Mouse (Mus musculus): Measurements from ENCODE around the gene Car7. TPM values are rescaled to one million over a fixed set of nuclear protein-coding genes. Genes with fewer than 3 reads are reported as not detected.

The Car7 gene
- polyA plus RNA-seq (2014; fragmentation: Nextera tagmentation; extraction: Ambion mirVana) = 1.2 and 1.4 TPM in 2 replicates

GRCm38 (mm10) chr8:104533971-104534778 is at the start of gene Car7, which contains the start of gene Nae1:
Gene Car7 (plus strand): TSS chr8:104534689.
Gene Nae1 (minus strand): TSS chr8:104534637.
- Histone ChIP-seq H3K9ac (ENCODE audit: low read length) (peak within 1 kb of the TSS; percentile 95), H3K4me2 (ENCODE audit: low read depth) (peak within 1 kb of the TSS; percentile 59), H3K4me3 (ENCODE audit: low read depth, low read length) (peak within 1 kb of the TSS; percentile 88), H3K36me3 (ENCODE audit: control insufficient read depth, insufficient read depth, low read length) (no peaks in the 10 kb centered on the region), H3K9me3 (ENCODE audit: control insufficient read depth, low read length) (no peaks in the 10 kb centered on the region), H3K27me3 (ENCODE audit: control insufficient read depth, insufficient read depth, low read length) (no peaks in the 10 kb centered on the region; the same call in 1 of the 2 replicates), H3K27ac (ENCODE audit: low read depth, low read length) (peak within 1 kb of the TSS; percentile 70), H3K4me1 (ENCODE audit: control insufficient read depth, insufficient read depth, low read length) (peaks cover 9% of the 10 kb centered on the region)
- under 1% methylated on average over 69 of the region's 70 CpGs for WGBS
- DNase-seq (ENCODE audit: low spot score) (peak; percentile 97), ATAC-seq (ENCODE audit: insufficient read depth, low FRiP score, low TSS enrichment) (peak; percentile 96)

DNA sequence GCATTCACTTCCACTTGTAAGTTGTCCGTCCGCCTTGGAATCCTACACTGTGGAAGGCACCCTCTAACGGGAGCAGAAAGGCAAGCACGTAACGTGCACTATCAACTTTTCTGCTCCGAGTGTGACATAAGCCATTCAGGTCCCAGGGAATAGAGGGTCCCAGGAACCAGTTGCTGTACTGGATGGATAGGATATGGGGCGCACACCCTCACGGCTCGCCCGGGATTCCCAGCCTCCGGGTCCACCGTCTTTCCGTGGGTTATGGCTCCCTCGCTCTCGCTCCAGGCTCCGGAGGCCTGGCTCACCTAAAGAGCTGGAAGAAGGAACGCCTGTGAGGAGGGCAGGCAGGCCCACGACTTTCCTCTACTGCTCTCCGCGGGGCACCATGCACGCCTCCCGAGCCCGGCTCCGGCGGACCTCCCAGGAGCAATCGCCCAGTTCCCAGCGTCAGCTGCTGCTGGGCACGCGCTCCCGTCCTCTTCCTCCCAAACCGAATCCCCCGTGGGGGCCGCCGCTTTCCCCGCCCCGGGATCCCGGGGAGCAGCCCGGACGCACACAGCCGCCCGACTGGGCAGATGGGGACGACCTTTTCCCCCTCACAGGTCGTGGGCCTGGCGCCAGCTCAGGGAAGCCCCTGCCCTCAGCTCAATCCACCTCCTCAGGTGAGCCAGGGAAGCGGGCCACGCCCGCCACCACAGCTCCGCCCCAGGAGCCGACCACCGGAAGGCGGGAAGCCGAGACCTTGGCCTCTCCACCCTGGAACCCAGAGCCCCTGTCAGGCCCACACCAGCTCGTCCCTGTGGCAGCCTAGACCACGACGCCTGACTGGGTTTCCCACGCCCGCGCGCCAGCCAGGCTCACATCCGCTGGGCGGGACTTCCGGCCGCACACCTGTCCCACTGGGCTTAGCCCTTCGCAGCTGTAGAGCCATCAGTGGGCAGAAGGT is 25.2 kb upstream of the Car7 start, which contains the start of gene Terb1:
TSS of gene Terb1 (minus strand) at position 850 of the 946 bp plus-strand sequence.
- Histone ChIP-seq H3K27ac (ENCODE audit: low read depth, low read length) (no peak within 1 kb of the TSS), H3K9me3 (ENCODE audit: control insufficient read depth, low read length) (no peaks in the 10 kb centered on the region), H3K4me3 (ENCODE audit: low read depth, low read length) (peak within 1 kb of the TSS; percentile 48), H3K27me3 (ENCODE audit: control insufficient read depth, insufficient read depth, low read length) (no peaks in the 10 kb centered on the region), H3K9ac (ENCODE audit: low read length) (peak within 1 kb of the TSS; percentile 54), H3K4me2 (ENCODE audit: low read depth) (peak within 1 kb of the TSS; percentile 90), H3K36me3 (ENCODE audit: control insufficient read depth, insufficient read depth, low read length) (peaks cover 2% of the 10 kb centered on the region; the same call in 1 of the 2 replicates), H3K4me1 (ENCODE audit: control insufficient read depth, insufficient read depth, low read length) (peaks cover 3% of the 10 kb centered on the region; the same call in 1 of the 2 replicates)
- ATAC-seq (ENCODE audit: insufficient read depth, low FRiP score, low TSS enrichment) (peak; percentile 79), DNase-seq (ENCODE audit: low spot score) (peak; percentile 43)
- 3% methylated on average over 60 of the region's 64 CpGs for WGBS

DNA sequence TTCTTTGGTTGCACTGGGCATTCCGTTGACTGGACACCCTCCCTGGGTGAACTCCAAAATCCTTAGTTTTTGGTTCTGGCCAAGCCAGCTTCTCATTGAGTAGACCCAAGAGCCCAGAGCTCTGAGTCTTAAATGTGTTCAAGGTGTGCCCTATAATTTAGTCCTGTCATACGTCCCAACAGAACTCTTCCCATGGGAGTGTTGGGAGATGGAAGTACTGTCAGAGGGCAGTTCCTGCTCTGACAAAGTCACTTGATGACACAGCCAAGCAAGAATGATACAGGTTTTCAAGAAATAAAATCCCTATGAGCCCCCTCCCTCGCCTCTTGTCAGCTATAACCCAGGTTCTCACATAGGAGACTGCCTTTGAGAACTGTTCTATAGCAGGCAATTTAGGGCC is 24.4 kb upstream of the Car7 start:
- 0 out of 2 replicates have a peak, but pooled peaks have one; percentile 15 for ATAC-seq (ENCODE audit: insufficient read depth, low FRiP score, low TSS enrichment)

GRCm38 (mm10) chr8:104517872-104518271 is 16.6 kb upstream of the Car7 start:
- Histone ChIP-seq H3K36me3 (ENCODE audit: control insufficient read depth, insufficient read depth, low read length) (peaks cover 7% of the 10 kb centered on the region; the same call in 1 of the 2 replicates), H3K27ac (ENCODE audit: low read depth, low read length) (no peak overlapping the region), H3K4me1 (ENCODE audit: control insufficient read depth, insufficient read depth, low read length) (no peaks in the 10 kb centered on the region), H3K4me2 (ENCODE audit: low read depth) (no peak overlapping the region), H3K9me3 (ENCODE audit: control insufficient read depth, low read length) (no peaks in the 10 kb centered on the region), H3K27me3 (ENCODE audit: control insufficient read depth, insufficient read depth, low read length) (no peaks in the 10 kb centered on the region), H3K4me3 (ENCODE audit: low read depth, low read length) (no peak overlapping the region), H3K9ac (ENCODE audit: low read length) (no peak overlapping the region)
- WGBS = 84% methylated on average over 5 of the region's 5 CpGs
- DNase-seq (ENCODE audit: low spot score) (no peak), ATAC-seq (ENCODE audit: insufficient read depth, low FRiP score, low TSS enrichment) (no peak)

More for the DNA sequence above, 24.4 kb upstream of the Car7 start:
- Histone ChIP-seq H3K9ac (ENCODE audit: low read length) (no peak overlapping the region), H3K36me3 (ENCODE audit: control insufficient read depth, insufficient read depth, low read length) (peaks cover 2% of the 10 kb centered on the region; the same call in 1 of the 2 replicates), H3K27ac (ENCODE audit: low read depth, low read length) (no peak overlapping the region), H3K27me3 (ENCODE audit: control insufficient read depth, insufficient read depth, low read length) (no peaks in the 10 kb centered on the region), H3K9me3 (ENCODE audit: control insufficient read depth, low read length) (no peaks in the 10 kb centered on the region), H3K4me3 (ENCODE audit: low read depth, low read length) (no peak overlapping the region), H3K4me2 (ENCODE audit: low read depth) (peak overlapping the region; percentile 90; the same call in 1 of the 2 replicates), H3K4me1 (ENCODE audit: control insufficient read depth, insufficient read depth, low read length) (peaks cover 3% of the 10 kb centered on the region; the same call in 1 of the 2 replicates)
- WGBS = 73% methylated on average over 3 of the region's 3 CpGs
- DNase-seq (ENCODE audit: low spot score) = no peak

- H3K9me3 ChIP-seq (ENCODE audit: control insufficient read depth, low read length) = no peaks in the 10 kb centered on the region
- H3K27ac ChIP-seq (ENCODE audit: low read depth, low read length) = no peak overlapping the region
- peaks cover 2% of the 10 kb centered on the region; the same call in 1 of the 2 replicates for H3K36me3 ChIP-seq (ENCODE audit: control insufficient read depth, insufficient read depth, low read length)
- ATAC-seq (ENCODE audit: insufficient read depth, low FRiP score, low TSS enrichment) (no peak), DNase-seq (ENCODE audit: low spot score) (no peak)
- no peak overlapping the region for H3K9ac ChIP-seq (ENCODE audit: low read length)
- H3K27me3 ChIP-seq (ENCODE audit: control insufficient read depth, insufficient read depth, low read length) = no peaks in the 10 kb centered on the region
- no peak overlapping the region for H3K4me2 ChIP-seq (ENCODE audit: low read depth)
- WGBS = 91% methylated on average over 6 of the region's 6 CpGs
- no peak overlapping the region for H3K4me3 ChIP-seq (ENCODE audit: low read depth, low read length)
- peaks cover 3% of the 10 kb centered on the region for H3K4me1 ChIP-seq (ENCODE audit: control insufficient read depth, insufficient read depth, low read length)
Observed at GRCm38 (mm10) chr8:104529671-104530070, 4.8 kb upstream of the Car7 start.

DNA sequence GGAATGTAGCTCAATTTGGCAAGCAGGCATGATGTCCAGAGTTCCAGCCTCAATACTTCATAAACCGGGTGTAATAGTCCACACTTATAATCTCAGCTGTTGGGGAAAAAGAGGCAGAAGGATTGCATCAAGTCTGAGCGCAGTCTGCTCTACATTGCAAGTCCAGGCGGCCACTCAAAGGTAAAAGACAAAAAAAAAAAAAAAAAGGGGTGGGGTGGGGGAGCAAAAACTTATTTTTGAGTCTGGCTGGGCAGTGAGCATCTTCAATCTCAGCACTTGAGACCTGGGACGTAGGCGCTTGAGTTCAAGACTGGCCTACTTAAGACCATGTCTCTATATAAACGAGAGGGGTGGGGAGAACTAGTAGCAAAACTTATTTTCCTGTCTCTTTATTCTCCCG is 938 bp upstream of the Car7 start:
- Histone ChIP-seq H3K4me1 (ENCODE audit: control insufficient read depth, insufficient read depth, low read length) (peaks cover 9% of the 10 kb centered on the region), H3K9ac (ENCODE audit: low read length) (peak overlapping the region; percentile 95; the same call in 1 of the 2 replicates), H3K4me3 (ENCODE audit: low read depth, low read length) (peak overlapping the region; percentile 88), H3K27me3 (ENCODE audit: control insufficient read depth, insufficient read depth, low read length) (no peaks in the 10 kb centered on the region), H3K4me2 (ENCODE audit: low read depth) (peak overlapping the region; percentile 50), H3K27ac (ENCODE audit: low read depth, low read length) (no peak overlapping the region), H3K9me3 (ENCODE audit: control insufficient read depth, low read length) (no peaks in the 10 kb centered on the region), H3K36me3 (ENCODE audit: control insufficient read depth, insufficient read depth, low read length) (no peaks in the 10 kb centered on the region)
- 25% methylated on average over 7 of the region's 7 CpGs for WGBS
- no peak for DNase-seq (ENCODE audit: low spot score)
- no peak for ATAC-seq (ENCODE audit: insufficient read depth, low FRiP score, low TSS enrichment)

- peaks cover 6% of the 10 kb centered on the region for H3K27me3 ChIP-seq (ENCODE audit: control insufficient read depth, insufficient read depth, low read length)
- peaks cover 9% of the 10 kb centered on the region for H3K4me1 ChIP-seq (ENCODE audit: control insufficient read depth, insufficient read depth, low read length)
- H3K9me3 ChIP-seq (ENCODE audit: control insufficient read depth, low read length) = no peaks in the 10 kb centered on the region
- peak overlapping the region; percentile 95 for H3K9ac ChIP-seq (ENCODE audit: low read length)
- no peak; the same call in 1 of the 2 replicates for ATAC-seq (ENCODE audit: insufficient read depth, low FRiP score, low TSS enrichment)
- H3K4me3 ChIP-seq (ENCODE audit: low read depth, low read length) = peak overlapping the region; percentile 88
- no peaks in the 10 kb centered on the region for H3K36me3 ChIP-seq (ENCODE audit: control insufficient read depth, insufficient read depth, low read length)
- H3K27ac ChIP-seq (ENCODE audit: low read depth, low read length) = no peak overlapping the region
- DNase-seq (ENCODE audit: low spot score) = no peak
- WGBS = 14% methylated on average over 9 of the region's 9 CpGs
- H3K4me2 ChIP-seq (ENCODE audit: low read depth) = peak overlapping the region; percentile 59
Observed at GRCm38 (mm10) chr8:104534779-104535141, 271 bp downstream of the Car7 start.

DNA sequence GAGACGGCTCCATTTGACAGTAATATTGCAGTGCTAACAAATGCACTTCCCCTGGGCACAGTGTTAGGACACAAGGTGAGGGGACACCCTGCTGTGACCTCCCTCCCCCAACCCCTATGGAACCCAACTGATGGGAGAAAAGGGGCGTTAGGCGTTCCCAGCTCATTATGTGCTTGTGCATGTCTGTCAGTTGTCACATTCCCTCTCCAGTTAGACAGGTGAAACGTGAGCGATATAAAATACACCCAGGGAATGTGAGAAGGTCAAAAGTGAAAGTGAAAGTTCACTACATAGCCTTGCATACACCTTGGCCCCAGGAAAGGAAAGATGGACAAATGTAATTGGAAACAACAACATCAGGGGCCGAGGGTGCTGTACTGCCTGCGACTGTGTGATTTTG is 889 bp downstream of the Car7 start:
- DNase-seq (ENCODE audit: low spot score) (no peak), ATAC-seq (ENCODE audit: insufficient read depth, low FRiP score, low TSS enrichment) (no peak)
- WGBS = 30% methylated on average over 7 of the region's 7 CpGs
- Histone ChIP-seq H3K4me2 (ENCODE audit: low read depth) (peak overlapping the region; percentile 59; the same call in 1 of the 2 replicates), H3K9me3 (ENCODE audit: control insufficient read depth, low read length) (no peaks in the 10 kb centered on the region), H3K9ac (ENCODE audit: low read length) (no peak overlapping the region), H3K4me1 (ENCODE audit: control insufficient read depth, insufficient read depth, low read length) (peaks cover 9% of the 10 kb centered on the region), H3K36me3 (ENCODE audit: control insufficient read depth, insufficient read depth, low read length) (no peaks in the 10 kb centered on the region), H3K27ac (ENCODE audit: low read depth, low read length) (no peak overlapping the region), H3K27me3 (ENCODE audit: control insufficient read depth, insufficient read depth, low read length) (peaks cover 12% of the 10 kb centered on the region), H3K4me3 (ENCODE audit: low read depth, low read length) (no peak overlapping the region)

Data from neural tube, embryonic 11.5 days (tissue).